Mouse (Mus musculus): ENCODE results near the gene Atp9a. TPM values are rescaled to one million over a fixed set of nuclear protein-coding genes. Genes with fewer than 3 reads are reported as not detected.

Gene Atp9a
- polyA plus RNA-seq, 1 experiment from 2014 or later = 24.1 TPM

- TF ChIP-seq EP300 (optimal IDR thresholded peaks at IDR 0.05) (no peak), CTCF (IDR thresholded peaks at IDR 0.05; ENCODE audit: low read depth) (no peak)
- WGBS = 78% methylated on average over 7 of the region's 7 CpGs
- H3K27ac ChIP-seq (replicated peaks) = no peak overlapping the region
- no peaks in the 10 kb centered on the region for H3K27me3 ChIP-seq (ENCODE audit: control insufficient read depth, insufficient read depth, low read length)
- H3K4me3 ChIP-seq (ENCODE audit: low read depth, low read length) = no peak overlapping the region
- no peak overlapping the region for H3K9ac ChIP-seq (ENCODE audit: low read length)
- no peak for ATAC-seq (ENCODE audit: low FRiP score, low TSS enrichment)
- H3K36me3 ChIP-seq (ENCODE audit: control insufficient read depth, insufficient read depth, low read length) = no peaks in the 10 kb centered on the region
- no peaks in the 10 kb centered on the region for H3K4me1 ChIP-seq (replicated peaks; ENCODE audit: control insufficient read depth, insufficient read depth)
- no peak for DNase-seq (ENCODE audit: low spot score)
- H3K9me3 ChIP-seq (ENCODE audit: control insufficient read depth, low read length) = no peaks in the 10 kb centered on the region
- no peak overlapping the region for H3K4me2 ChIP-seq (replicated peaks; ENCODE audit: low read depth)
Observed at GRCm38 (mm10) chr2:168695027-168695403, 47.2 kb downstream of the Atp9a start.

DNA sequence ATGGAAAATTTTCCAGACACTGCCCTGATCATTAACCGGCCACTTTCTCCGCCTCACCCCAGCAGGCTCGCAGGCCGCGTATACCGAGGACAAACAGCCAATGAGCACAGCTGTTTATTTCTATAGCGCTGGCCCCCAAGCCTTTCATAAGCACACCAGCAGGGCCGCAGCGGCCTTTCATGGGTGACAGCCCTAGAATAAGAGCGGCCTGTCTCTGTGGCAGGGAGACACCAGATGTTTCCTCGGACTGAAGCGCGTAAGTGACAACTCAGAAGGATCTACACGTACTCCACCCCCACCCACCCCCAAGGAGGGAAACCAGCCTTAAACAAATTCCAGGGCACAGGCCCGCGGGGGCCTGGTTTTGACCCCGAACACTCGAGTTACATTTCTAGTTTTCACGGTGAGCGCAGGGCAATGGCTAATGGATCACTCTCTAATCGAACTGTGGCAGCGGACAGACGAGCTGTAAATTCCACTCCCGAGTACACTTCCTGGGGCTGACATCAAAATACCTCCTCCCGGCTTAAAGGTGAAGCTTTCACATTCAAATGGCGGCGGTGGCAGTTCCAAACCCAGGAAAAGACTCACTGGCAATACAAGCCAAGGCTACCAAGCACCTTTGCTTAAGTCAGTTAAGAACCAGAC is 47.7 kb downstream of the Atp9a start:
- TF ChIP-seq CTCF (IDR thresholded peaks at IDR 0.05; ENCODE audit: low read depth) (no peak), EP300 (optimal IDR thresholded peaks at IDR 0.05) (no peak)
- no peaks in the 10 kb centered on the region for H3K9me3 ChIP-seq (ENCODE audit: control insufficient read depth, low read length)
- no peak overlapping the region for H3K4me3 ChIP-seq (ENCODE audit: low read depth, low read length)
- H3K4me2 ChIP-seq (replicated peaks; ENCODE audit: low read depth) = peak overlapping the region; percentile 31
- H3K27ac ChIP-seq (replicated peaks) = no peak overlapping the region
- H3K9ac ChIP-seq (ENCODE audit: low read length) = no peak overlapping the region
- ATAC-seq (ENCODE audit: low FRiP score, low TSS enrichment) = no peak
- WGBS = 30% methylated on average over 27 of the region's 27 CpGs
- H3K36me3 ChIP-seq (ENCODE audit: control insufficient read depth, insufficient read depth, low read length) = no peaks in the 10 kb centered on the region
- no peaks in the 10 kb centered on the region for H3K4me1 ChIP-seq (replicated peaks; ENCODE audit: control insufficient read depth, insufficient read depth)
- H3K27me3 ChIP-seq (ENCODE audit: control insufficient read depth, insufficient read depth, low read length) = no peaks in the 10 kb centered on the region
- no peak for DNase-seq (ENCODE audit: low spot score)

DNA sequence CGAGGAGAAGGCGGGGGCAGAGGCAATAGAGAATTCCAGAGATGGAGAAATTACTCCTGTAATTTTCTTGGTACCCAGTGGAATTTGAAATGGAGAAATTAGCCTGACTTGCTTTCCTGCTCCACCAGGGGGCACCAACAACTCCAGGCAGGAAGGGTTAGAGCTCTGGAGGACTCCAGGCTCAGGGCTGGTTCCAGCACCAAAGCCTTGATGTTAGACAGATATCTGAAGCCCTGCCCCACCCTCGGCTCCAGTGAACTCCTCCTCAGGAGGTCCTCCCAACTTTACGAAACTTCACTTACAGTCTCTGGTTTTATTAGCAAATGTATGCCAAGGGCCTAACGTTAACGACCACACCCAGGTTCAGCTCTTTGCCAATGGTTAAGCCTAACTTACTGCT is 50.4 kb downstream of the Atp9a start:
- Histone ChIP-seq H3K9me3 (ENCODE audit: control insufficient read depth, low read length) (no peaks in the 10 kb centered on the region), H3K9ac (ENCODE audit: low read length) (no peak overlapping the region), H3K36me3 (ENCODE audit: control insufficient read depth, insufficient read depth, low read length) (no peaks in the 10 kb centered on the region), H3K27ac (replicated peaks) (no peak overlapping the region), H3K4me3 (ENCODE audit: low read depth, low read length) (no peak overlapping the region), H3K27me3 (ENCODE audit: control insufficient read depth, insufficient read depth, low read length) (no peaks in the 10 kb centered on the region), H3K4me2 (replicated peaks; ENCODE audit: low read depth) (no peak overlapping the region), H3K4me1 (replicated peaks; ENCODE audit: control insufficient read depth, insufficient read depth) (no peaks in the 10 kb centered on the region)
- DNase-seq (ENCODE audit: low spot score) (peak; percentile 74), ATAC-seq (ENCODE audit: low FRiP score, low TSS enrichment) (peak; percentile 73; the same call in 1 of the 2 replicates)
- TF ChIP-seq CTCF (IDR thresholded peaks at IDR 0.05; ENCODE audit: low read depth) = peak; percentile 86
- no peak for TF ChIP-seq EP300 (optimal IDR thresholded peaks at IDR 0.05)
- 27% methylated on average over 6 of the region's 6 CpGs for WGBS

- no peak for DNase-seq (ENCODE audit: low spot score)
- H3K4me3 ChIP-seq (ENCODE audit: low read depth, low read length) = no peak overlapping the region
- H3K4me1 ChIP-seq (replicated peaks; ENCODE audit: control insufficient read depth, insufficient read depth) = no peaks in the 10 kb centered on the region
- H3K36me3 ChIP-seq (ENCODE audit: control insufficient read depth, insufficient read depth, low read length) = no peaks in the 10 kb centered on the region
- H3K27ac ChIP-seq (replicated peaks) = no peak overlapping the region
- no peaks in the 10 kb centered on the region for H3K9me3 ChIP-seq (ENCODE audit: control insufficient read depth, low read length)
- no peak overlapping the region for H3K4me2 ChIP-seq (replicated peaks; ENCODE audit: low read depth)
- H3K9ac ChIP-seq (ENCODE audit: low read length) = no peak overlapping the region
- H3K27me3 ChIP-seq (ENCODE audit: control insufficient read depth, insufficient read depth, low read length) = no peaks in the 10 kb centered on the region
- WGBS = 92% methylated on average over 12 of the region's 12 CpGs
- no peak for ATAC-seq (ENCODE audit: low FRiP score, low TSS enrichment)
- no peak for TF ChIP-seq CTCF (IDR thresholded peaks at IDR 0.05; ENCODE audit: low read depth)
- TF ChIP-seq EP300 (optimal IDR thresholded peaks at IDR 0.05) = no peak
Observed at GRCm38 (mm10) chr2:168687326-168687725, 54.9 kb downstream of the Atp9a start.

- no peak for TF ChIP-seq CTCF (IDR thresholded peaks at IDR 0.05; ENCODE audit: low read depth)
- TF ChIP-seq EP300 (optimal IDR thresholded peaks at IDR 0.05) = no peak
- no peak overlapping the region for H3K4me2 ChIP-seq (replicated peaks; ENCODE audit: low read depth)
- H3K27me3 ChIP-seq (ENCODE audit: control insufficient read depth, insufficient read depth, low read length) = no peaks in the 10 kb centered on the region
- no peak for DNase-seq (ENCODE audit: low spot score)
- no peak overlapping the region for H3K4me3 ChIP-seq (ENCODE audit: low read depth, low read length)
- H3K36me3 ChIP-seq (ENCODE audit: control insufficient read depth, insufficient read depth, low read length) = 0 out of 2 replicates have a peak, but pooled peaks cover 3% of the 10 kb centered on the region
- H3K9ac ChIP-seq (ENCODE audit: low read length) = no peak overlapping the region
- H3K9me3 ChIP-seq (ENCODE audit: control insufficient read depth, low read length) = no peaks in the 10 kb centered on the region
- WGBS = 96% methylated on average over 9 of the region's 9 CpGs
- no peaks in the 10 kb centered on the region for H3K4me1 ChIP-seq (replicated peaks; ENCODE audit: control insufficient read depth, insufficient read depth)
- no peak for ATAC-seq (ENCODE audit: low FRiP score, low TSS enrichment)
- H3K27ac ChIP-seq (replicated peaks) = no peak overlapping the region
Observed at GRCm38 (mm10) chr2:168685909-168686308, 56.3 kb downstream of the Atp9a start.

- Histone ChIP-seq H3K27me3 (ENCODE audit: control insufficient read depth, insufficient read depth, low read length) (no peaks in the 10 kb centered on the region), H3K27ac (replicated peaks) (no peak overlapping the region), H3K4me3 (ENCODE audit: low read depth, low read length) (no peak overlapping the region), H3K4me2 (replicated peaks; ENCODE audit: low read depth) (no peak overlapping the region), H3K9ac (ENCODE audit: low read length) (no peak overlapping the region), H3K36me3 (ENCODE audit: control insufficient read depth, insufficient read depth, low read length) (0 out of 2 replicates have a peak, but pooled peaks cover 3% of the 10 kb centered on the region), H3K4me1 (replicated peaks; ENCODE audit: control insufficient read depth, insufficient read depth) (no peaks in the 10 kb centered on the region), H3K9me3 (ENCODE audit: control insufficient read depth, low read length) (no peaks in the 10 kb centered on the region)
- 87% methylated on average over 3 of the region's 3 CpGs for WGBS
- no peak for TF ChIP-seq EP300 (optimal IDR thresholded peaks at IDR 0.05)
- no peak for TF ChIP-seq CTCF (IDR thresholded peaks at IDR 0.05; ENCODE audit: low read depth)
- DNase-seq (ENCODE audit: low spot score) (no peak), ATAC-seq (ENCODE audit: low FRiP score, low TSS enrichment) (no peak)
Observed at GRCm38 (mm10) chr2:168684695-168685094, 57.5 kb downstream of the Atp9a start.

Data from stomach, postnatal 0 days (tissue).